Mouse (Mus musculus): ENCODE measurements around the gene Plppr3. TPM values are rescaled to one million over a fixed set of nuclear protein-coding genes. Genes with fewer than 3 reads are reported as not detected.
A peak's percentile ranks its signal among the peaks of the same experiment; 100 is the strongest.

Gene Plppr3
- total RNA-seq, 1 experiment, result 3.7 TPM

- Histone ChIP-seq H3K36me3 (ENCODE audit: control insufficient read depth, insufficient read depth, low read length, poor library complexity, severe bottlenecking) (no peaks in the 10 kb centered on the region), H3K4me3 (ENCODE audit: insufficient read depth in 1 of 2, low read depth in 1 of 2, low read length in 2 of 2, poor library complexity in 1 of 2, severe bottlenecking in 1 of 2) (no peak overlapping the region), H3K27ac (ENCODE audit: insufficient read depth, low read depth, low read length, poor library complexity, severe bottlenecking) (no peak overlapping the region), H3K9ac (ENCODE audit: insufficient read depth, low read depth, low read length, poor library complexity, severe bottlenecking) (no peak overlapping the region; the same call in 1 of the 2 replicates), H3K9me3 (ENCODE audit: control insufficient read depth, insufficient read depth, low read depth, low read length) (no peaks in the 10 kb centered on the region), H3K4me1 (ENCODE audit: control insufficient read depth in 2 of 2, insufficient read depth in 2 of 2, low read length in 2 of 2, poor library complexity in 1 of 2) (peaks cover 0 to 4% of the 10 kb centered on the region in 2 experiments; a peak in 1 of 4 replicates)
- in situ Hi-C loops (cut with MboI; ENCODE audit: low sequenced_read_pairs in 2 of 2, unreplicated experiment in 2 of 2), result no loop called here
- TF ChIP-seq ZC3H11A (IDR thresholded peaks at IDR 0.05; ENCODE audit: borderline replicate concordance, low read depth, low read length) (no peak; the same call in 1 of the 2 replicates), ZNF384 (IDR thresholded peaks at IDR 0.05; ENCODE audit: low read depth, low read length) (no peak), HCFC1 (IDR thresholded peaks at IDR 0.05; ENCODE audit: borderline replicate concordance, insufficient read depth, low read length) (no peak), MAFK (IDR thresholded peaks at IDR 0.05; ENCODE audit: insufficient read depth, low read depth, low read length) (no peak), CHD2 (IDR thresholded peaks at IDR 0.05; ENCODE audit: low read depth, low read length) (no peak)
- peak; percentile 64 for DNase-seq (ENCODE audit: low read depth, low spot score)
These were observed 62.4 kb downstream of the Plppr3 start for GRCm38 (mm10) chr10:79811736-79812637.

Other genes with a start within 250 kb of the Plppr3 start
- gene Shc2, start 236.7 kb downstream of the Plppr3 start, total RNA-seq (2012; rRNA removed), result 4.3 and 8.6 TPM in 2 replicates
- gene Odf3l2, start 228.9 kb downstream of the Plppr3 start, total RNA-seq (2012; rRNA removed), result not detected in 2 replicates
- 2.7 and 6.3 TPM in 2 replicates for gene Madcam1, start 210.1 kb downstream of the Plppr3 start, total RNA-seq (2012; rRNA removed)
- 29.9 and 46.7 TPM in 2 replicates for gene Tpgs1, start 205.3 kb downstream of the Plppr3 start, total RNA-seq (2012; rRNA removed)
- gene Cdc34, start 192.4 kb downstream of the Plppr3 start, total RNA-seq (2012; rRNA removed), result 491 and 507 TPM in 2 replicates
- 2.5 and 4.5 TPM in 2 replicates for gene Gzmm, start 185.6 kb downstream of the Plppr3 start, total RNA-seq (2012; rRNA removed)
- gene Bsg, start 170.1 kb downstream of the Plppr3 start, total RNA-seq (2012; rRNA removed), result 858 and 1,196 TPM in 2 replicates
- 5.0 and 11.8 TPM in 2 replicates for gene Hcn2, start 158.0 kb downstream of the Plppr3 start, total RNA-seq (2012; rRNA removed)
- gene Polrmt, start 128.1 kb downstream of the Plppr3 start, total RNA-seq (2012; rRNA removed), result 109 and 159 TPM in 2 replicates
- gene Fgf22, start 119.6 kb downstream of the Plppr3 start, total RNA-seq (2012; rRNA removed), result 1.5 and 1.9 TPM in 2 replicates
- 66.7 and 70.8 TPM in 2 replicates for gene Rnf126, start 107.7 kb downstream of the Plppr3 start, total RNA-seq (2012; rRNA removed)
- gene Fstl3, start 97.4 kb downstream of the Plppr3 start, total RNA-seq (2012; rRNA removed), result 5.7 and 7.1 TPM in 2 replicates
- 0.27 and 0.37 TPM in 2 replicates for gene Prss57, start 83.7 kb downstream of the Plppr3 start, total RNA-seq (2012; rRNA removed)
- gene Palm, start 81.1 kb downstream of the Plppr3 start, total RNA-seq (2012; rRNA removed), result 10.7 and 12.7 TPM in 2 replicates
- gene Misp, start 53.6 kb downstream of the Plppr3 start, total RNA-seq (2012; rRNA removed), result 1.7 and 2.2 TPM in 2 replicates
- gene Ptbp1, start 20.2 kb downstream of the Plppr3 start, total RNA-seq (2012; rRNA removed), result 403 and 408 TPM in 2 replicates
- gene Prtn3, start 158 bp downstream of the Plppr3 start, total RNA-seq (2012; rRNA removed), result 1.0 and 1.3 TPM in 2 replicates
- not detected in 2 replicates for gene Elane, start 11.6 kb upstream of the Plppr3 start, total RNA-seq (2012; rRNA removed)
- not detected in 2 replicates for gene Cfd, start 16.2 kb upstream of the Plppr3 start, total RNA-seq (2012; rRNA removed)
- gene Med16, start 34.3 kb upstream of the Plppr3 start, total RNA-seq (2012; rRNA removed), result 21.0 and 24.9 TPM in 2 replicates
- gene Gm26602, start 36.2 kb upstream of the Plppr3 start, total RNA-seq (2012; rRNA removed), result 2.3 and 8.3 TPM in 2 replicates
- 0.85 and 2.4 TPM in 2 replicates for gene Kiss1r, start 42.3 kb upstream of the Plppr3 start, total RNA-seq (2012; rRNA removed)
- gene R3hdm4, start 46.6 kb upstream of the Plppr3 start, total RNA-seq (2012; rRNA removed), result 24.0 and 28.2 TPM in 2 replicates
- gene Arid3a, start 52.4 kb upstream of the Plppr3 start, total RNA-seq (2012; rRNA removed), result 10.8 and 16.3 TPM in 2 replicates
- 155 and 195 TPM in 2 replicates for gene Wdr18, start 85.5 kb upstream of the Plppr3 start, total RNA-seq (2012; rRNA removed)
- 0.36 and 0.74 TPM in 2 replicates for gene Grin3b, start 96.1 kb upstream of the Plppr3 start, total RNA-seq (2012; rRNA removed)
- gene Tmem259, start 109.7 kb upstream of the Plppr3 start, total RNA-seq (2012; rRNA removed), result 127 and 220 TPM in 2 replicates
- 94.1 and 159 TPM in 2 replicates for gene Cnn2, start 114.0 kb upstream of the Plppr3 start, total RNA-seq (2012; rRNA removed)
- 8.8 and 18.9 TPM in 2 replicates for gene Abca7, start 121.9 kb upstream of the Plppr3 start, total RNA-seq (2012; rRNA removed)
- gene Arhgap45, start 142.0 kb upstream of the Plppr3 start, total RNA-seq (2012; rRNA removed), result 17.0 and 20.9 TPM in 2 replicates
- 266 and 293 TPM in 2 replicates for gene Polr2e, start 165.2 kb upstream of the Plppr3 start, total RNA-seq (2012; rRNA removed)
- 1,456 and 1,919 TPM in 2 replicates for gene Gpx4, start 172.5 kb upstream of the Plppr3 start, total RNA-seq (2012; rRNA removed)
- 36.6 and 49.3 TPM in 2 replicates for gene Sbno2, start 230.9 kb upstream of the Plppr3 start, total RNA-seq (2012; rRNA removed)
- gene Stk11, start 241.2 kb upstream of the Plppr3 start, total RNA-seq (2012; rRNA removed), result 124 and 141 TPM in 2 replicates